Mouse (Mus musculus): ENCODE data around the gene Car10. TPM values are rescaled to one million over a fixed set of nuclear protein-coding genes. Genes with fewer than 3 reads are reported as not detected.

Car10 gene
- total and polyA plus RNA-seq, 3 experiments: not detected

- H3K9me3 ChIP-seq (replicated peaks; ENCODE audit: insufficient read depth, low read length): no peaks in the 10 kb centered on the region
- TF ChIP-seq EP300 (IDR thresholded peaks at IDR 0.05; ENCODE audit: low read depth in 1 of 2, low read length in 2 of 2) (no peak), RCOR1 (IDR thresholded peaks at IDR 0.05; ENCODE audit: low read depth, low read length) (no peak), MYB (IDR thresholded peaks at IDR 0.05; ENCODE audit: low read depth, low read length) (no peak), ETS1 (IDR thresholded peaks at IDR 0.05; ENCODE audit: low read depth, low read length) (no peak), USF2 (IDR thresholded peaks at IDR 0.05; ENCODE audit: borderline replicate concordance in 1 of 2, insufficient read depth in 1 of 2, low read depth in 1 of 2, low read length in 2 of 2) (no peak), SMC3 (IDR thresholded peaks at IDR 0.05; ENCODE audit: low read depth, low read length) (no peak), KAT2A (conservative IDR thresholded peaks at IDR 0.05; ENCODE audit: low read depth, low read length) (no peak), BHLHE40 (IDR thresholded peaks at IDR 0.05; ENCODE audit: borderline replicate concordance, low read depth, low read length) (no peak), ZKSCAN1 (IDR thresholded peaks at IDR 0.05; ENCODE audit: low read depth, low read length) (no peak), NRF1 (IDR thresholded peaks at IDR 0.05; ENCODE audit: insufficient read depth, low read depth, low read length, poor library complexity, severe bottlenecking) (no peak)
Observed at GRCm38 (mm10) chr11:93467711-93468110, 369.9 kb downstream of the Car10 start.

GRCm38 (mm10) chr11:93470771-93471170, 372.9 kb downstream of the Car10 start:
- Histone ChIP-seq H3K9ac (ENCODE audit: control insufficient read depth, low read depth, low read length, poor library complexity, severe bottlenecking) (no peak overlapping the region), H3K79me2 (ENCODE audit: control insufficient read depth, insufficient read depth, low read length, poor library complexity) (no peaks in the 10 kb centered on the region), H3K27me3 (ENCODE audit: control insufficient read depth in 1 of 2, insufficient read depth in 2 of 2, low read length in 2 of 2) (no peaks in the 10 kb centered on the region), H3K4me3 (ENCODE audit: control insufficient read depth in 1 of 2, insufficient read depth in 1 of 2, low read depth in 2 of 2, low read length in 2 of 2) (no peak overlapping the region), H3K9me3 (replicated peaks; ENCODE audit: insufficient read depth, low read length) (no peaks in the 10 kb centered on the region), H3K27ac (ENCODE audit: control insufficient read depth, low read depth, low read length) (no peak overlapping the region), H3K36me3 (ENCODE audit: control insufficient read depth in 1 of 2, insufficient read depth in 2 of 2, low read length in 2 of 2) (no peaks in the 10 kb centered on the region), H3K4me1 (ENCODE audit: control insufficient read depth in 1 of 2, insufficient read depth in 2 of 2, low read length in 2 of 2) (no peaks in the 10 kb centered on the region)
- no peak for DNase-seq (ENCODE audit: low read depth, low spot score)
- no peak for TF ChIP-seq EP300 (IDR thresholded peaks at IDR 0.05; ENCODE audit: low read depth in 1 of 2, low read length in 2 of 2)
- no peak for TF ChIP-seq RAD21 (IDR thresholded peaks at IDR 0.05; ENCODE audit: low read depth, low read length)
- no peak for TF ChIP-seq SIN3A (IDR thresholded peaks at IDR 0.05; ENCODE audit: low read length)
- no peak for TF ChIP-seq ZMIZ1 (IDR thresholded peaks at IDR 0.05; ENCODE audit: low read depth, low read length)
- TF ChIP-seq TBP (IDR thresholded peaks at IDR 0.05; ENCODE audit: low read depth, low read length): no peak
- no peak for TF ChIP-seq MAZ (IDR thresholded peaks at IDR 0.05; ENCODE audit: low read depth, low read length)
- TF ChIP-seq USF1 (IDR thresholded peaks at IDR 0.05; ENCODE audit: low read depth, low read length): no peak
- TF ChIP-seq MAX (IDR thresholded peaks at IDR 0.05; ENCODE audit: low read length): no peak
- no peak for TF ChIP-seq MXI1 (IDR thresholded peaks at IDR 0.05; ENCODE audit: low read depth, low read length)
- TF ChIP-seq E2F4 (IDR thresholded peaks at IDR 0.05; ENCODE audit: borderline replicate concordance, low read depth, low read length): no peak
- TF ChIP-seq MYC (IDR thresholded peaks at IDR 0.05; ENCODE audit: low read depth, low read length): no peak
- no peak for TF ChIP-seq POLR2AphosphoS2 (IDR thresholded peaks at IDR 0.05; ENCODE audit: low read length)
- TF ChIP-seq ZC3H11A (IDR thresholded peaks at IDR 0.05; ENCODE audit: low read depth, low read length): no peak
- TF ChIP-seq UBTF (IDR thresholded peaks at IDR 0.05; ENCODE audit: borderline replicate concordance, insufficient read depth, low read depth, low read length): no peak
- no peak for TF ChIP-seq NRF1 (IDR thresholded peaks at IDR 0.05; ENCODE audit: insufficient read depth, low read depth, low read length, poor library complexity, severe bottlenecking)
- no peak for TF ChIP-seq MAFK (IDR thresholded peaks at IDR 0.05; ENCODE audit: borderline replicate concordance, low read depth, low read length)
- TF ChIP-seq TAL1 (IDR thresholded peaks at IDR 0.05; ENCODE audit: low read length): no peak
- no peak for TF ChIP-seq ELF1 (IDR thresholded peaks at IDR 0.05; ENCODE audit: low read depth, low read length)

More at GRCm38 (mm10) chr11:93467711-93468110, 369.9 kb downstream of the Car10 start:
- DNase-seq (ENCODE audit: low read depth, low spot score): no peak
- Histone ChIP-seq H3K79me2 (ENCODE audit: control insufficient read depth, insufficient read depth, low read length, poor library complexity) (no peaks in the 10 kb centered on the region), H3K4me3 (ENCODE audit: control insufficient read depth in 1 of 2, insufficient read depth in 1 of 2, low read depth in 2 of 2, low read length in 2 of 2) (no peak overlapping the region), H3K9ac (ENCODE audit: control insufficient read depth, low read depth, low read length, poor library complexity, severe bottlenecking) (no peak overlapping the region), H3K27me3 (ENCODE audit: control insufficient read depth in 1 of 2, insufficient read depth in 2 of 2, low read length in 2 of 2) (no peaks in the 10 kb centered on the region), H3K36me3 (ENCODE audit: control insufficient read depth in 1 of 2, insufficient read depth in 2 of 2, low read length in 2 of 2) (no peaks in the 10 kb centered on the region), H3K27ac (ENCODE audit: control insufficient read depth, low read depth, low read length) (no peak overlapping the region), H3K4me1 (ENCODE audit: control insufficient read depth in 1 of 2, insufficient read depth in 2 of 2, low read length in 2 of 2) (no peaks in the 10 kb centered on the region)

Measured in MEL (cell line).